Mouse (Mus musculus) ES-Bruce4 (cell line): ENCODE results near the gene Mrc2.

Experiments used
- CTCF ChIP-seq: IDR thresholded peaks from one replicate; pipeline ENCODE4 v1.8.1; 2011; ENCODE audit warnings: low read depth, low read length
- EP300 ChIP-seq: IDR thresholded peaks from 2 replicates; pipeline ENCODE4 v1.6.1; 2011; ENCODE audit warnings: low read depth, low read length; ENCODE audit not compliant: insufficient read depth
- POLR2A ChIP-seq: IDR thresholded peaks from one replicate; pipeline ENCODE4 v1.8.1; 2011; ENCODE audit warnings: low read length; ENCODE audit not compliant: insufficient read depth

DNA sequence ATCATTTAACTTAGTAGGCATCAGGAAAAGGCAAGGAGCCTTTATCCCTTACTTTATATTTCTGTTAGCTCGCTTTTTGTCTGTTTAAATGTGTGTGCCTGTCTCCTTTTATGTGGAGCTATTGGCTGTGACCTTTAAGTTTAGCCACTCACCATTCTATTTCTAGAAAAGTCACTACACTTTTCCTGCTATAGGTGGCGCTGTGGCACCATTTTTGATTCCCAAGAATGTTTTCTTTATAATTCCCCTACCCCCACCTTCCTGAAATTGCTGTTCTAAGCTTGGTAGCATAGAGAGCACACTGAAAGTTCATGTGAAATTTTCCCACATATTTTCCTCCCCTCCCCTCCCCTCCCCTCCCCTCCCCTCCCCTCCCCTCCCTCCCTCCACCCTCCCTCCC, 22.3 kb upstream of the Mrc2 start:
- TF ChIP-seq CTCF: no peak
- no peak for TF ChIP-seq POLR2A
- TF ChIP-seq EP300: no peak
